Mouse (Mus musculus): Measurements from ENCODE around the gene Sorl1.

Gene Sorl1

GRCm38 (mm10) chr9:42019308-42020031 lies 104.6 kb downstream of the Sorl1 start:
- WGBS, result 71% methylated on average over 7 of the region's 7 CpGs

DNA sequence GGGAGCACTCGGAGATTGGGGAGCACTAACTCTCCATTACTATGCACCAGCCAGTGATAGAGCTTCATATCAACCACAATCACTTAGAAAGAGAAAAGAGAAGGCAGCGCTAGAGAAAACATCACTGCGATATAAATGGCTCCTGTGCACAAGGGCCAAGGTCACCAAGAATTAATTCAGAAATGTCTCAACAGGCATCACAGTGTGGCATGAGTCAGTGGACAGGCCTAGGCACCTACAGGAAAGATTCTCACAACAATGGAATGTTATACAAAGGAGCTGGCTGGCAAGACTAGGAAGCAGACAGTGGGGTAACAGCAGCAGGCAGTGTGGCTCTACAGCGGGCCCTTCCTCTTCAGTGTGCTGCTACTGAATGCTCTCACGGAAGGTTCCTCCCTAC lies 115.6 kb downstream of the Sorl1 start:
- WGBS, result 94% methylated on average over 5 of the region's 5 CpGs

GRCm38 (mm10) chr9:42005101-42005500 lies 119.0 kb downstream of the Sorl1 start:
- 49% methylated on average over 8 of the region's 8 CpGs for WGBS

GRCm38 (mm10) chr9:42004140-42004539 lies 120.0 kb downstream of the Sorl1 start:
- WGBS, result 87% methylated on average over 4 of the region's 4 CpGs

DNA sequence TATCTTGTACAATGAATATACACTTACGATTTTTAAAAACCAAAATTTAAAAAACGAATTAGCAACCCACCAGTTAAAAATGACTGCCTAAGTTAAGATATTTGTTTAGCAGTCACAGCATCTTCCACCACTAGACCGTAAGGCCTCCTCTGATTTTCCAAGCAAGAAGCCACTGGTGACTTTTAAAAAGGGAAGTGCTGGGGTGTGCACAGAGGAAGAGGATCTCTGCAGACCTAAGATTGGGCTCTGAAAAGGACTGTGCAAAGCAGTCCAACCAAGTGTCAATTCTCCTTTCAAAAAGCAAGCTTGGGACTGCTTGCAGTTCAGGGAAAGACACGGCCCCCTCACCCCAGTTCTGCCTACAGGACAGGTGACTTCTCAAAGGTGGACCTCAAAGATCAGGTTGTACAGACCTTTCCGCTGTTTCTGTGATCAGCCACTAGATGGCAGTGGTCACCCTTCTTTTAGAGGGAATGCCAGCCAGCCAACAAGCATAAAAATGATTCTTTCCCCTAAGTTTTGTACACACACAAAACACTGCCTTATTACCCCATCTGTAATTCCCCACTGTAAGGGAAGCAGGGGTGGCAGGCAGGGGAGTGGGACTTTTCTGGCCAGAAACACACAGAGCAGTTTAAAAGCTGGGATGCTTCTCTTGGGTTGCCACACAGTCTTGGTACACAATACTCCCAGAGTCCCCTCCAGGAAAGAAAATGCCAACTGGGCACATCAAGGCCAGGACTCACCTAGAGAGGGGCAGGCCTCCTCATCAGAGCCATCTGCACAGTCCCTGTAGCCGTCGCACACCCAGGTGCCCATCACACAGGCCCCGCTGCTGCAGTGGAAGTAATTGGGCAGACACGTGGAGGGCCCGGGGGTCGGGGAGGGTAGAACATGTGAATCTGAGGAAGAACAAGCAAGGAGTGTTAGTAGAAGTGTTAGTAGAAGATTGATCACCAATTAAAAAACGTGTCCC lies 124.3 kb downstream of the Sorl1 start:
- WGBS, result 64% methylated on average over 12 of the region's 12 CpGs

DNA sequence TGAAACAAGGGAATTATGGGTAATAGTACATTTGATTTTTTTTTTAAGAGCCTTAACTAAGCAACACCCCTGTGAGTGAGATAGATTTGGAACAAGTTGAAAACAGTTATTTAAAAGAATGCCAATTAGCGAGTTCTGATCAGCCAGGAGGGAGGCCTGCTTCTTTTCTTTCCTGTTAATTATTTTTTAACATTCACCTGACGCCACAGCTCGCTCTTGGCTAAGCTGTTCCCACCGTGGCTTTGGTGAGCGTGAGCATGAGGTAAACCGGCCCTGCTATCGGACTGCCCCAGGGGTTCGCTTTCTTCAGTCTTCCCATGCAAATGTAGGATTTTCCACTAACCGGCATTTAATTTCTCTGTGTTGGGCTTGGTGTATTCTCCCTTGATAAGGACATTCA lies 128.8 kb downstream of the Sorl1 start:
- WGBS, result 66% methylated on average over 9 of the region's 9 CpGs

- 85% methylated on average over 5 of the region's 5 CpGs for WGBS
Measured at GRCm38 (mm10) chr9:41993821-41994220, 130.3 kb downstream of the Sorl1 start.

- 66% methylated on average over 5 of the region's 5 CpGs for WGBS
Measured at GRCm38 (mm10) chr9:41992841-41993240, 131.3 kb downstream of the Sorl1 start.

DNA sequence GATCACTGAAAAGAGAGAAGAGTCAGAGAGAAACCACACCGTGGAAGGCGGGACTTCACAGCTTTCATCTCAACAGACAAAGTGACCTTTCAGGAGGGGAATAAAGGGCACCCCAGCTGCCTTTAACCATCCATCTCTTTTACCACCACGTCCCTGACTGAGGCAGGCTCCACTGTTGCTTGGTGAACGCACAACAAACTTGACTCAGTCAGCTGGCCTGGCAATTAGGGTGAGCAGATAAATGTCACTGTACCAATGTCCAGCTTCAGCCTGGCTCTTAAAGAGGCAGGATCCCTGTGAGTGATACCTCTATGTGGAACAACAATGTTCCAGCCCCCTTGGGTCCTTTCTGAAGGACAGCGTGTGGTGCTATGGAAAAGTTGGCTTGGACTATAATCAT lies 138.5 kb downstream of the Sorl1 start:
- WGBS, result 67% methylated on average over 5 of the region's 5 CpGs

DNA sequence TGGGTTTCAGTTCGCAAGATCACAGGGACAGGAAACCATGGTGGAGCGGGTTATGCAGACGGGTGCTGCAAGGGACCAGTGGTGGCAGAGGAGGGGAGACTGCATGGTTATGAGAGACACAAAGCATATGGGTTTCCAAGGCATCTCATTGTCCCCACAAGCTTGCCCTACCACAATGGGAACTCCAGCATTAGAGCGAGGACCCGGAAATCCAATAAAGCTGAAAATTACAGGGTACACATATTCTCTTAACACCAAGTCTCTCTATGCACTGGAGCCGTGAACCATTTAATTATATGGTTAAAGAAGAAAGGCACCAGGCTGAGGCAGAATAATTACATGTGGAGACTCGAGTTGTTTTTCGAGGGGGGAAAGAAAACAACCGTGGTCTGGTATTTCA lies 139.0 kb downstream of the Sorl1 start:
- WGBS, result 77% methylated on average over 9 of the region's 9 CpGs

DNA sequence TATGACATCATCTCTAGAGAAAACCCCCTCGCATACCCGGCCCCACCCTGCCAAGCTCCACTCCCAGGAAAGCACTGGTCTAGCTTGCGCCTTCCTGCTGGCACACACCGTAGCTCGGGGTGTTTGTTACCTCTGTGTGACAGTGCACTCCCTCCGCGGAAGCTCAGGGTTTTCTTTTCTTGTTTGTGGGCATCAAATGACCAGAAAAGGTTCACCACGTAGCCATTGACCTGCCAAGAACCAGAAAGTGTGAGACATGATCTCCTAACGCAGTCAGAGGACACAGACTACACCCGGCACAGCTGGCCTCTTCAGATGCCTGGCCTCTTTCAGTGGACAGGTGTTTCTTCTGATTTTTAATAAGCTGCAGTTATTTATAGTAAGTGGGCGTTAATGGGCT lies 139.8 kb downstream of the Sorl1 start:
- WGBS, result 88% methylated on average over 11 of the region's 11 CpGs

DNA sequence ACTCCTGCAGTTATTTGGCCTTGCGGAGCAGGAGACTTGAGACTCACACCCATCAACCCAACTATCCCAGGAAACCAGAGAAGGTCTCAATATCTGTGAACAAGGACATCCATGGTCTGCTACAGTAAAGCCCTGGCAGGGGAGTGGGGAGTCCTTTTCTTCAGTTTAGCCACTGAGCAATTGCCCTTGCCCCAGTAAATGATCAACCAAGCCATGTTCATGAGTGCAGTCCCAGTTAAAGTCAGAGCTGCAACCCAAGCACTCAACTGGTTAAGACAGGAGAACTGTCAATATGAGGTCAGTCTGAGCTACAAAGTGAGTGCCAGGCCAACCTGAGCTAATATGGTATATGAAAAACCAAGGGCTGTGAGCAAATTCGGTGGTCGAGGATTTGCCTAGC lies 140.8 kb downstream of the Sorl1 start:
- 87% methylated on average over 3 of the region's 3 CpGs for WGBS

DNA sequence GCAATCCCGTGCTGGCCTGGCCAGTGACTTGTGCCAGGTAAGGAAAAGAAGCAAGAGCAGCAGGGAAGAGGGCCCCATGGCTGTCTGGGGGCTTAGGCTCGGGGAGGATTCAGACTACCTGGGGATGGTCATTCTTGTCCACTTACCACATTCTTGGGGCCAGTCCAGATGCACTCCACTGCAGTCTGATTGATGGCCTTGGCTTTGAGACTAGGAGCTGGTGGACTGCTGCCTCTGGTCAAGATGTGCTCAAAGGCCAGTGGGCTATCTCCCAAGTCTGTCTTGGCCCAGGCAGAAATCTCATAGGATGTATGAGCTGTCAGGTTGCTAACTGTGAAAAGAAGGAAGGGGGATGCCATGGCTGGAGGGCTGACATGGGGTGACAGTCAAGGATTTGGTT lies 141.3 kb downstream of the Sorl1 start:
- 81% methylated on average over 2 of the region's 2 CpGs for WGBS

- WGBS, result 54% methylated on average over 9 of the region's 9 CpGs
Measured at GRCm38 (mm10) chr9:41982023-41982422, 142.1 kb downstream of the Sorl1 start.

DNA sequence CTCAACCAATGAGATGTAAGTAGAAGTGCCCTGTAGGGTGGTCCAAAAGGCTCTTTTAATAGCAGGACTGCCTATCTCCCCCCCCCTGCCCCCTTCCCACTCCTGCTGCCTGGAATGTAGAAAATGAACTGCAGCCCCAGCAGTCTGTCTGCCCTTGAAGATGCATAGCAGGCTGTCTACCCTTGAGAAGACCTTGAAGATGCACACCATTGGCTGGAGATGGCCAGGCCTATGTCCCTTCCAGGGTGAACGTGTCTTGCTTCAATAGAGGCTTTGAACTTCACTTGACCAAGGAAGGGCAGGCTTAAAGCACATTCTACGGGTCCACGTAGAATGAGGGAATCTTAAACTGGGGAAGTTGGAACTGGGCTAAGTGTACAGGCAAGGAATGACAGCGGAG lies 142.8 kb downstream of the Sorl1 start:
- WGBS, result 61% methylated on average over 4 of the region's 4 CpGs

DNA sequence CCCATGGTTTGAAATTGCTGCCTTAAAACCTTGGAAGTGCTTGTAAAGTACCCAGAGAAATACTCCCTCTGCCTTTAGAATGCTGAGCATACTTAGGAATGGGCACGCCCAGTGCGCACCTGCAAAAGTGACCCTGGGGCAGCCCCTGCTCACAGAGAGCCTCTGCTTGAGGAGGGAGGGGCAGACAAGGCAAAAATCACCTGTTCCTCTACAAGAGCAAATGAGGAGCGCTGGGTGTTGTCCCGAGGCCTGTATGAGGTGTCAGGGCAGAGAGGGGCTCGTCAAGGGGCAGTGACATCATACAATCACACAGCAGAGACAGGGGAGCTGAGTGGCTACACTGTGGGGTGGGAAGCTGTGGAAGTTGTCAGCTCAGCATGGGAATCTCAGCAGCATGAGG lies 143.3 kb downstream of the Sorl1 start:
- WGBS, result 91% methylated on average over 5 of the region's 5 CpGs

DNA sequence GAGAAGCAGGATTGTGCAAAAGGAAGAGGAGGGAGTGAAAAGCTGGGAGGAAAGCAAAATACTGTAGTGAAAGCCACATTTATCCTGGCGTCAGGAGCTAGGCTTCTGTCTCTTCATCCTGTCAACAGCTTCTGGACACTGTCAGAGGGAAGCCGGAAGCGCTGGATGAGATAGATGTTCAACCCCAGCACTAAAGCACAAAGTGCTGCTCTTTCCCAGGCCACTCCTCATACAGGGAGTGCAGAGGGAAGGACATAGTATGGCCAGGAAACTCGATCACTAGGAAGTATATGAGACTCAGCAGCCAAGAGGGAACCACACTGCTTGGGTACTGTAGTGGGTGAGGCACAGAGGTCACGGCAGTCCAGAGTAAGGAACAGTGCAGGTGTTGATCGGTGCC lies 145.7 kb downstream of the Sorl1 start:
- WGBS, result 92% methylated on average over 6 of the region's 6 CpGs

DNA sequence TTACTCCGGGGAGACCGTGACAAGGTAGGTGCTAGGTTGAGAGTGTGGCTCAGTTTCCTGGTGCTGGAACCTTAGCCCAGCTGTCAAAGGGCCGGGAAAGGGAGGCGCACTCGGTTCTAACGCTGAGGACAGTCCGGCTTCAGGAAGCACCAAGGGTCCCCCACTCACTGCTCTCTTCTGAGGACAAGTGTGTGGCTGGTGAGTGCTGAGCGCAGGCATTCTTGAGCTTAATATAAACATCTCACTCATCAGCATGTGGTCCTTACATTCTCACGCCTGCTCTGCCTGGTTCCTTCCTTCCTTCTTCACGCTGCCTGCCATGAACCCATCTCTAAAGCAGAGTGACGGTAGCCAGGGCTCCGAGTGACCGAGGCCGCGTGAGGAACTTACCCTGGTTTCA lies 148.1 kb downstream of the Sorl1 start:
- WGBS, result 78% methylated on average over 15 of the region's 15 CpGs

- WGBS, result 35% methylated on average over 3 of the region's 3 CpGs
Measured at GRCm38 (mm10) chr9:41974661-41975060, 149.4 kb downstream of the Sorl1 start.

- WGBS, result 67% methylated on average over 25 of the region's 25 CpGs
Measured at GRCm38 (mm10) chr9:41973775-41974657, 150.1 kb downstream of the Sorl1 start.

DNA sequence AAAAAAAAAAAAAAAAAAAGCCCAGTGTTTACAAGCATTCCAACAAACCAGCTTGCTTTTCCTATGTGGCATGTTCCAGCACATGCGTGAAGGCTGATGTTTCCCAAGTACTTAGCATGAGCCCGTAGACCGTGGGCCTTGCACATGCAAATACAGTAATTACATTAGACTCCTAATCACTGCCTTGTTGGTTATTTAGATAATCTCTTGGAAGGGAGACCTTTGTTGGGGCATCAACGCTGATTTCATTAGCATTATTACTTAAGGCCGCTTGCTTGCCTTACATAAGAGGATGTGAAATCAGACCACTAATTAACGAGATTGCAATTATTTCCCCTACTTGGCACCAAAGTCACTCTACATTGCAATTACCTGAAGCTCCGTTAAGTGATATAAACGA lies 154.1 kb downstream of the Sorl1 start:
- 75% methylated on average over 8 of the region's 8 CpGs for WGBS
